Mouse (Mus musculus): ENCODE results near the gene Uqcr10. TPM values are rescaled to one million over a fixed set of nuclear protein-coding genes. Genes with fewer than 3 reads are reported as not detected.
A peak's percentile ranks its signal among the peaks of the same experiment; 100 is the strongest.

The Uqcr10 gene
- 40.7 and 133 TPM in 2 replicates for total RNA-seq (2015; ENCODE audit: low replicate concordance)
- total RNA-seq (2017; ENCODE audit: low replicate concordance), result 19.2 and 25.0 TPM in 2 replicates

DNA sequence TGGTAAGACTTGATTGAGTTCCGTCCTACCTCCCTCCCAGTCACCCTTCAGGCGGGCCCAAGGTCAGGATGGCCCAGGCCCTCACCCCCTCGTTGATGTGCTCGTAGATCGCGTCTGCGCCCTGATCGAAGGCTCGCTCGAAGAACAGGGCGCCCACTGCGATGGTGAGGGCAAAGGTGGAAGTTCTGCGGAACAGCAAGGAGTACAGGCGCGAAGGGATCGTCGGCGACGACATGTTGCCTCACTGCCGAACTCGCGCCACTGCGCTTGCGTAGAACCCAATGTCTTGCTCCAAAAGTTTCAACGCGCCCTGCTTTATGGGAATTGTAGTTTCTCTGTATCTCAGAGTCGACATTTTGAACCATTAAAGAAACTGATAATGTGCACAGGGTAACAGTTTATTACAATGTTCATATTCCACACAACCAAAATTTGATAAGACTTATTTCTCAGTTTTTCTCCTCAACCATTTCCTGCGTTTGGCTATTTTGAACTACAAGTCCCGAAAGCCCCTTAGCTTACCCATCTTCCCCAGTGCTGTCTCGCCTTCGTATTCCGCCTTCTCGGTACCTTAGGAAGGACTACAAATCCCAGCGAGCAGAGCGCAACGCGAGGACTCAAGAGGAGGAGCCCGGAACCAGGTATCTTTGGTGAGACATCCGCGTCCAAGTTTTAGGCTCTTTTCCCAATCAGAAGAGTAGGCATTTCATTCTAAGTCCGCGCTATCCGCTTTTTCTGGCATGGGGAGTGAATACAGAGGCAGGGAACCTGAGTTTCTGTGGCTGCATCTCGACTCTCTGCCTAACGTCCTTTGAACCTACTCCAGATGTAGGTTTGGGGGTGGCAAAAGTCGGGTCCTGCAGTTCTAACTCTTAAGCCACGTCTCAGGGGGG is at the start of gene Uqcr10, which contains the start of gene Zmat5:
TSS of gene Uqcr10 (minus strand) at position 271 of the 893 bp plus-strand sequence.
TSS of gene Zmat5 (plus strand) at position 607 of the 893 bp plus-strand sequence.
- peak; percentile 97 for ATAC-seq (replicated peaks; ENCODE audit: low FRiP score, poor library complexity, severe bottlenecking)

DNA sequence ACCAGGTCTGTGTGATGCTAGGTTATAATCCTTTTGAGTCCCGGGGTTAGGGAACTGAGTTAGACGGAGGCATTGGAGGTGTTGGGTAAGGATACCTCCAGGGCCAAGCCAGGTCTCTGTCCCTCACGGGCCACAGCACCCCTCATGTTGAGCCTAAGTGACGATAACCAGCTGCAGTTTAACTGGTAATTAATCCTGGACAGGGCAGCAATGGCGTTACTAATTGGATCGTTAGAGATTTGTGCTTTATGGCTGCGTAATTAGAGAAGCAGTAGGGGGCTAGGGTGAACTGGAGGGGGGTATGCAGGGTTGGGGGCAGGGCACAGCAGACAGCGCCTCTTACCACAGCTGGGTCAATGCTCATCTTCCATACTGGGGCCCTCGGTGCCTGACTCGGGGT is 48.7 kb upstream of the Uqcr10 start:
- no peak for ATAC-seq (replicated peaks; ENCODE audit: low FRiP score, poor library complexity, severe bottlenecking)

DNA sequence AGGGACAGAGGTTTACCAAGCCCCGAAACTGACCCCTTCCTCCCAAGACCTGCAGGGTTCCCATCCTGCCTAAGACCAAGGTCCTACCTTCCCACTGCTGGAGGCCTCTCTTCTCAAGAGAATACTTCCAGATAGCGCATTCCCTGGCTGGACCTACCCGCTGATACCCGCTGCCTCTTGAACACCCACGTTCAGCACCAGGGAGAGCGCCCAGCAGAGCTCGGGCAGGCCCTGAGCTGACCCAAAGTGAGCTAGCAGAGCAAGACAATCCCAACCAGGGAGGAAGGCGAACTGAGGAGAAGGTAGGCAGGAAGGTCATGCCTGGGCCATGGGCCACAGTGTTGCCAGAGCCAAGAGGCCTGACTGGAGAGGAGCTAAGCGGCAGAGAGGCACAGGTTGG is 46.1 kb upstream of the Uqcr10 start:
- ATAC-seq (replicated peaks; ENCODE audit: low FRiP score, poor library complexity, severe bottlenecking), result no peak

DNA sequence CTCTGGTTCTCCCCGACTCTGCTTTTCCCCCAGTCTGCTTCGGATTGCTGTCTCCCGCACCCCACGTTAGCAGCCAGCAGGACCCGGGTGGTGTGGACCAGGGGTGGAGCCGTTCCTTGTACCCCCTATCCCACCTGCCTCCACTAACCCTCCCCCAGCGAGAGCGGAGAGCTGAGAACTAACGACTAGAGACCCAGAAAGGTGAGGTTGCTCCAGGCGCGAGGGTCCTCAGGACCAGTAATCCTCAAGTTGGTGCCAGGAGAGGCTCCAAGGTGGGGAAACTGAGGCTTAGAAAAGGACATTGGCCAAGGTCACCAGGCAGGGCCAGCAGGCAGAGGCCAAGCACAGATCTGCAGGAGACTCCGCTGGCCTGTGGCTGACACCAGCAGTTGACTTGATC is 43.1 kb upstream of the Uqcr10 start:
- ATAC-seq (replicated peaks; ENCODE audit: low FRiP score, poor library complexity, severe bottlenecking), result no peak

DNA sequence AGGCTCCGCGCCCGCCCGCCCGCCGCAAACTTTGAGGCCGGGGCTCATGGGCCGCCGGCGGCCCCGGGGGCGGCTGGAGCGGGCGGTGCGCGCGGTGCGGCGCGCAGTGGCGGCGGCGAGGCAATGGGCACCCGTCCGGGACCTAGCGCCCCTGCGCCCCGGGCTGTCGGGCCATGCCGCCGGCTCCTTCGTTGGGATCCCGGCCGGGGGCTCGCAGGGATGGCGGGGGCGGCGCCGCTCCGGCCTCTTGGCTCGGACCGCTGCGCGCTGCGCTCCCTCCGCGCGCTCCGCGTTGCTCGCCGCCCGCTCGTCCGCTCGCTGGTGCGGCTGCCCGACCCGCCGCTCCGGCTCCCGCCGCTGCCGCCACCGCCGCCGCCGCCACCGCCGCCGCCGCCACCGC is 42.6 kb upstream of the Uqcr10 start, which contains the start of gene Cabp7:
TSS of gene Cabp7 (minus strand) at position 46 of the 400 bp plus-strand sequence.
- ATAC-seq (replicated peaks; ENCODE audit: low FRiP score, poor library complexity, severe bottlenecking), result no peak

DNA sequence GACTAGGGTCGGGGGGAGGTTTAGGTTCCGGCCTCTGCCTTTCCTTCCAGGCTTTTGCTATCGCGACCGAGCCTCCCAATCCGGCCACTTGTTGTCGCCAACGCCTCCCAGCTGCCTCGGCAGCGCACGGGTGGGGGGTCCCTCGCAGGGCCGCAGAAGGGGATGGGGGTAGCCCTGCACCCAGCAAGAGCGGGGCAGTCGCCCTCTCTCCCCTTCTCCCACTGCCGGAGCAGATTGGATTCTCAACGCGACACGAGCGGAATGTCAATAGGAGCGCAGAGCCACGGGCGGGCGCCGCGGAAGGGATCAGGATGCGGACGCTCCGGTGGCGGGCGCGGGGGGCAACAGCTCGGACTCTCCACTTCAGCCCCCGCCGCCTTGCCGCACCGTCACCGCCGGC is 41.8 kb upstream of the Uqcr10 start:
- ATAC-seq (replicated peaks; ENCODE audit: low FRiP score, poor library complexity, severe bottlenecking), result no peak

DNA sequence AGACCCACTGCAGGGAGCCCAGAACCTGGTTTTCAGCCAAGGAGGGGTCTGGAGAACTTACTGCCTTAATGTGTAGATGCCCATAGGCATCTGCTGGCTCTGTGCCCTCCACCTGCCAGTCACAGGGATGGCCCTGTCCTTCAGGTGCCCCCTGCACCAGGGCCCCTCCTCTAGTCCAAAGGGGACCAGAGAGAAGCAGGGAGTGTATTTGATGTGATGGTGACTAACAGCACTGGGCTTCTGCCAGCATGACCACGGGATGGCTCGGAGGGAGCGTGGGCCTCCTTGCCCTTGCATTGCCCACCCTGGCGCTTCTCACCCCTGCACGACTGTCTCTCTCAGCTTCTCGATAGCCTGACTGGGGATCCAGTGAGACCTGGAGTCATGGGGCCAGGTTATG is 40.5 kb upstream of the Uqcr10 start:
- ATAC-seq (replicated peaks; ENCODE audit: low FRiP score, poor library complexity, severe bottlenecking), result no peak

DNA sequence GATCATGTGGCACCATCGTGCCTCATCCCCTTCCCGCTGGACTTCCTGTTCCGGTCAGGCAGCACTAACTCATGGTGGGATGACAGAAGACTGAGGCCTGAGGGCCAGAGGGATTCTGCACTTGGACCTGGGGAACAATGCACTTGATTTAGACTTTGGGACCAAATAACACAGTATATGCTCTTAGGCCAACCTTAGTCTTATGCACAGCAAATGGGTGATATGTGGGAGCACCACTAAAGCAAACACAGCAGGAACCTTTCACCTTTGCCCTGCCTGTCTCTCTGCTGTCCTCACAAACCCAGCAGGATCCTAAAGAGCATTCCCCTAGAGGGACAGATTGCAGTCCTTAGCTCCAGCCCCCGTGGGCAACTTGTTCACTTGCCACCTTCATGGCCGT is 36.6 kb upstream of the Uqcr10 start:
- no peak for ATAC-seq (replicated peaks; ENCODE audit: low FRiP score, poor library complexity, severe bottlenecking)

DNA sequence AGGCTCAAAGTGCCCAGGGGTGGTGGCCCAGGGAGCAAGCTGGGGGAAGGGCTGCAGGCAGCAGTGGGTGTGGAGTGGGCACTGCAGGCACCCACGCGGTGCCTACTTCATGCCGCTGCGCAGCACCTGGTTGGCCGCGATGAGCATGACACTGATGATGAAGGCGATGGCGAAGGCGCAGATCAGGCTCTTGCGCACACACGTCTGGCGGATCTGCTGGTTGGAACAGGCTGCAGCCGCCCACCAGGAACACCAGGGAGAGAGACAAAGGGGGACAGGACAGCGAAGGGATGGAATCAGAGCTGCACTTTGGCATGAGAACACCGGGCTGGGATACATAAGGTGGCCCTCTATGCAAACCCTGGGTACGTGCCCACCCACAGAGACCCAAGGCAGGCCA is 34.6 kb upstream of the Uqcr10 start:
- no peak for ATAC-seq (replicated peaks; ENCODE audit: low FRiP score, poor library complexity, severe bottlenecking)

DNA sequence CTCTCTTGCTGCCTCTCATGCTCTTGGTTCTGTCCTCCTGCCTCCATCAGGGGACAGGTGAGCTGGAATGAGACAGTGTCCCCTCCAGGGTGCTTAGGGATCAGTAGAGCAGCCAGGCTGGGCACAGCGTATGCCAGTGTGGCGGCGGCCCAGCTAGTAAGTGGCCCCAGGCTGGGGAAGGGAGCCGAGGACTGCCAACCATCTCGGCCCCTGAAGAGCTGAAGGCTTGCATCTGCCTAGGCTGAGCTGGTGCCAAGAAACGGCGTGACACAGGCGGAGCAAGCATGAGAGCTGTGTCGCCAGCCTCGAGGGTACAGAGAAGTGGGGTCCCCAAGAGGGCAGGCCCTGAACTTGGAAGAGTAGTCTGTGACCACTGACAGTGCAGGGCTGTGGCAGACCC is 33.5 kb upstream of the Uqcr10 start:
- no peak for ATAC-seq (replicated peaks; ENCODE audit: low FRiP score, poor library complexity, severe bottlenecking)

DNA sequence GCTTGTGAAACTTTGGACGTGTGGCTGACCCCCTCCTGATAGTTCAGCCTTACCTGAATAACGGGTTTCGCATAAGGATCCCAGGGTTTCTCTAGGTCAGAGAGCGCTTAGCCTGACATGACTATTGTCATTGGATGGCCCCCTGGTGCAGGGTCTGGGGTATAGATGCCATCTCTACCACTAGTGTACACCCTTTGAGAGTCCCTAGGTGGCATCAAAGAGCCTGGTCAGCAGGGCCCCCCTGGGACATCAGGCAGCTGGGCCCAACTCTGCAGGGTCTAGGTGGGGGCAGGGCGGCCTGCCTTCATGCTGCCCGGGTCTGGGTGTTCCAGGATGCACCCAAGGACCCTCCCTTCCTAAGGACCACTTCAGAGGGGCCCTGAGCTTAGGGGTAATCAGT is 32.2 kb upstream of the Uqcr10 start:
- ATAC-seq (replicated peaks; ENCODE audit: low FRiP score, poor library complexity, severe bottlenecking), result no peak

DNA sequence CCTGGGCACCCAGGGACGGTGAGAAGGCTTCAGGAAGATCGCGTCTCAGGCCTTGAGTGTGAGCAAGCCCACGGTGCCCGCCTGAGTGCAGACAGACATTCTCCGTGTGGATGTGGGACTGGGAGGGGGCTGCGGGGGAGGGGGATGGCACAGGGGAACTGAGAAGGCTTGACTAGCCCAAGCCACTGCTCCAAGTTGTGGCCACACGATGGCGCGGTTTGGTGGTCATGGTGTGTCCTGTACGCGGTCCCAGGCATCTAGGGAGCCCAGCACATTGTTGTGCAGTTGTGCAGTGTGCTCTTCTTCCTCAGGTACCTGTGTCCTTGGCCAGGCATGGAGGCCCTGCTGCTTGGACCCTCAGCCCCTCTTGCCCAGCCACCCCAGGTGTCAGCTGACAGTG is 30.0 kb upstream of the Uqcr10 start:
- ATAC-seq (replicated peaks; ENCODE audit: low FRiP score, poor library complexity, severe bottlenecking), result no peak

DNA sequence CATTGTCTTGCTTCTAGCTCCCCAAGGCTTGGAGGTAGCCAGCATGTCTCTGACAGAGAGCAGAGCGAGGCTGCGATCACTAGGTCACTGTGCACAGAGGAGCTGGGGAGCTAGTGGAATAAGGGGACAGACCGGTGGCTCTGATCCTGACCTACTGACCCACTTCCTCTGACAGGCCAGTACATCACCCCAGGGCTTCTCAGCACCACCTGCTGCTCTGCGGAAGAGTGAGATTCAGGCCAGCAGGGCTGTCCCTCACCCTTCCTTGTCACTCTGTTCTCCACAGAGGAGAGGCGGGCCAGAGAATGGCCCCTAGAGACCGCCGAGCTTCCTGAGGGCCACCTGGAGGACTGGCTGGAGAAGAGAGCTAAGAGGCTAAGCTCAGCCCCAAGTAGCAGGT is 27.6 kb upstream of the Uqcr10 start:
- ATAC-seq (replicated peaks; ENCODE audit: low FRiP score, poor library complexity, severe bottlenecking), result no peak

DNA sequence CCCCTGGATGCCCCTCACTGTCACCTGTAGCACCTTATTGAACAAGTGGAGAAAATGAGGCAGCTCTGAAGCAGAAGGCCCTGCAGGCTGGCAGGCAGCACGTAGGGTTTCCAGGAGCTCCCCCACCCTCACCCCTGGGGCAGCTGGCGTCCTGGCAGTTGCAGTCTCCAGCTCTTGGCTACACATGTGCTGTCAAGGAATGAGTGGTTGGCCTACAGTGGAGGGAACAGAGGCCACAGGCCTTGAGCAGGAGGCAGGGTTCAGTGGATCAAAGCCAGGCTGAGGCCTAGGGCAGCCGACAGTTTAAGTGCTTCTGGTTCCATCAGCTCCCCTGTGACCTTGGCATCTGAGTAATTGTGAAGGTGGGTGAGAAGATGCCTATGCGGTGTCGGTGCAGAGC is 26.8 kb upstream of the Uqcr10 start:
- no peak for ATAC-seq (replicated peaks; ENCODE audit: low FRiP score, poor library complexity, severe bottlenecking)

DNA sequence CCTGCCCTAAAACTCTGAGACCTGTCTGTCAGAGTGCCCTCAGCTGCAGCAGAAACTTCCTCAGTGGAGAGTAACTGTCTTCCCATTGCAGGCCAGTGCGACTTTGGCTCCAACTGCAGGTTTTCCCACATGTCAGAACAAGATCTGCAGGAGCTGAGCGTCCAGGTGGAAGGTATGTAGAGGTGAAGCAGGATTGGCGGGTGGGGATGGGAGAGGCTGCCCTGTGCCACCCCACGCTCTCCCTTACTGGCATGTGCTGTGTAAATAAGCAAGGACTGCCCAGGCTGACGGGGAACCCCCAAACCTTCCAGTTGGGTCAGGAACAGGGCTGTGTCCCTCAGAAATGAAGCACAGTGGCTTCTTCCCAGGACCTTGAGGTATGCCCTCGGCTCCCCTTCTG is 26.0 kb upstream of the Uqcr10 start:
- ATAC-seq (replicated peaks; ENCODE audit: low FRiP score, poor library complexity, severe bottlenecking), result no peak

DNA sequence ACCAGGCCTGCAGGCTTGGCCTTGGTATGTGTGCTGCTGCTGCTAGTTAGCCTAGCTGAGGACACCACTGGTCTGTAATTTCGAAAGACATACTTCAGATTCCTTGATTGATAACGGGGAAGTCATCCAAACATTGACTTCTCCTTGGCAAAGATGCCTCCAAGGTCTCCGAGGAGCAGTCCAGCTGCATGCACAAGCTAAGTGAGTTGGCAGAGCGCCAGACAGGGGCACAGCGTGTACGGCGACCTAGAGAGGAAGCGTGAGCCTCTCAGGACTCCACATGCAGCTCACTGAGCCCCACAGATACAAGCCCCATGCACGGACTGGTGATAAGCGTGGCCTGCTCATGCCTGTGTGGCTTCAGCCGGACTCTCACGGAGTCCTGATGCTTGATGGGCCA is 25.5 kb upstream of the Uqcr10 start:
- no peak for ATAC-seq (replicated peaks; ENCODE audit: low FRiP score, poor library complexity, severe bottlenecking)

DNA sequence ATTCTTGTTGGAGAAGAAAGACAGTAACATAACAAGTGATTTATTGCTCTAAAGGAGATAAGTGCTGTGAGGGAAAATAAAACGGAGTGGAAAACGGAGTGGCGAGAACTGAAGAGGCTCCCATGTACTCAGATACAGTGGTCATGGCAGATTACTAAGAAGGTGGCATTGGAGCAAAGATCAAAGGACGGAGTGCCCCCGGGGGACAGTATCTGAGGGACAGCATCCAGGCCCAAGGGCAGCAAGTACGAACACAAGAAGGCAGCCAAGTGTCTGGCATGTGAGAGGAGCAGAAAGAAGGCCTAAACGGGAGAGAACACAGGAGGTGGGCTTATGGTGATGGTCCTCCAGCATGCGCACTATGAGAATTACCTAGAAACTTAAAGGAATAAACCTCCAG is 17.6 kb upstream of the Uqcr10 start:
- ATAC-seq (replicated peaks; ENCODE audit: low FRiP score, poor library complexity, severe bottlenecking), result no peak

DNA sequence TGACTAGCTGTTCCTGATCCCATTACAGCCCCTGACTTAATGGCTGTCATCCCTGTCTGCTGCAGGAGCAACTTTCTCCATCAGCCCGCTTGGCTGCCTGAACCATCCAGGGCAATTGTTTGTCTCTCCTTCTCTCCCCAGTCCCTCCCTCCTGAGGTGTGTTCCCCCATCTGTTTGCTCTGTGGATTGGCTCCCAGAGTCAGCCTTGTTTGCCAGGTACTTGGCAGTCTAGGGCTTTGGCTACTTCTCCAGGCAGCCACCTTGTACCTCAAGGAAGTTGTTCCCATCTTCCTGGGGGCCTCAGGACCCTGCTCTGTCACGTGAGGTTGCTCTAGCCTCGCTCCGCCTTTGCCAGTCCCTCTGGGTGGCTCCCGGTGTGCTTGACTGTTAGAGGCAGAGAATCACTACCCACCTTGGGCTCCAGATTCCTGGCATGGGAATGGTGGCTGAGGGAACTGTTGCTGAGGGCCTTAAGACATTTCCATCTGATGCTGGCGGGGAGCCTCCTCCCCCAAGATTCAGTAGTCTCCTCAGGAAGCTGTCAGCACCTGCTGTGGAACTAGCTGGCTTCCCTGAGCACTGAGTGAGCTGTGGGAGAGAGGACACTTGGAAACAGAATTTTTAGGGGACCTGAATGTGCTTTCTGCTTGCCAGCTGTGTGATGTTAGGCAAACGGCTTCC is 16.9 kb upstream of the Uqcr10 start:
- ATAC-seq (replicated peaks; ENCODE audit: low FRiP score, poor library complexity, severe bottlenecking), result no peak

DNA sequence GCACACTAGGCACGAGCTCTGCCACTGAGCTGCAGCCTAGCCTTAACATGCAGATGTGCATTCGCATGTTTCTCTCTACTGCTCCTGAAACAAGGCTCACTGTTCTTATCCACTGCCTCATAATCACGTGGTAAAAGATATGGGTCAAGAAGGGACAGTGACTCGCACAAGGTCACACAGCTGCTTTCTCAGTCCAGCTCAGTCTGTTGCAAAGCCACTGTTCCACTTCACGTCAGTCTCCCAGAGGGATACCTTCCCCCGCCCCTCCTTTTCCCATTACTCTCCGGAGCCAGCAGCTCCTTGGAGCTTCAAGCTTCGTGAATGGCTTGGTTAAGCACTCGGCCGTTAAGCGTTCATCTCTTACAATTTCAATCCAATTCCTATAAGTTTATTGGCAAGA is 16.3 kb upstream of the Uqcr10 start:
- no peak for ATAC-seq (replicated peaks; ENCODE audit: low FRiP score, poor library complexity, severe bottlenecking)

DNA sequence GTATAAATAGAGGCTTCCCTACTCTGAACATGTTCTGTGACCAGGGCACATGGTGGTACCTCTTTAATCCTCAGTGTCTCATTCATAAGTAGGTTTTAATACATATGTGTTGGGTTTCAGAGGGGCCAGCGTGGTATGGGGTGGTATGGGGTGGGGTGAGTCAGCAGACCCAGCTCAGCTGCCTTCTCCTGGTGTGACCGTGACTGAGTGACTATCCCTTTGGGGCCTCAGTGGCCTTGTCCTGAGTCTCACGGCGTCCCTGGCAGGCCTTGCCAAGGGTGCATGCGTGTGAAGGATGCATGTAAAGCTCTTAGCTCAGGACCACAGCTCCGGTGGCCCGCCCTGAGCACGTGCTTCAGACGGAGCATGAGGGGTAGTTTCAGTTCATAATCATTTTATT is 15.8 kb upstream of the Uqcr10 start:
- ATAC-seq (replicated peaks; ENCODE audit: low FRiP score, poor library complexity, severe bottlenecking), result no peak

DNA sequence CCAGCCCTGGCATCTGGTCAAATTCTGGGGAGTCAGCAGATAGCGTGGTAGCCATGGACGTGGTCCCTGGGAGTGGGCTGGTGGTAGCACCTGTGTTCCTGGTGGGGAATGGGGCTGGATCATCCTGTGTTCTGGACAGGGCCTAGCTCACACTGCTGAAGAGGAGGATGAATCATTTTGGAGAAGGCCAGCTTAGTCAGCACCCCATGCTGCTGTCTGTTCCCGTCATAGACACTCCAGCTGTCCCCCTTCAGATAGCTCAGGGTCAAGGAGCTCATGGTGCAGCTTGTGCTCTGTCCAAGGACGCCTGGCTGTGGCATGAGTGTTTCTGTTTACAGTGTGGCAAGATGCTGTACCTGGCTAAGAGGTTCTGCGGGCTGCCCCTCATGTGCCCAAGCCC is 14.4 kb upstream of the Uqcr10 start:
- no peak for ATAC-seq (replicated peaks; ENCODE audit: low FRiP score, poor library complexity, severe bottlenecking)
